Mouse (Mus musculus): Measurements from ENCODE around the gene Agps. TPM values are rescaled to one million over a fixed set of nuclear protein-coding genes. Genes with fewer than 3 reads are reported as not detected.

Gene Agps
- total and polyA plus RNA-seq, 2 experiments from 2014 or later, result 17.1 to 37.9 TPM

- H3K4me2 ChIP-seq (ENCODE audit: low read depth, low read length, poor library complexity, severe bottlenecking), result no peak overlapping the region
- no peak for TF ChIP-seq CTCF (IDR thresholded peaks at IDR 0.05)
- 73% methylated on average over 7 of the region's 7 CpGs for WGBS
- H3K36me3 ChIP-seq (ENCODE audit: insufficient read depth, low read length), result no peaks in the 10 kb centered on the region
- no peaks in the 10 kb centered on the region for H3K4me1 ChIP-seq (ENCODE audit: insufficient read depth, low read length)
- no peak for DNase-seq (ENCODE audit: low spot score)
- no peak overlapping the region for H3K4me3 ChIP-seq (ENCODE audit: low read depth, low read length)
- H3K9me3 ChIP-seq (ENCODE audit: low read length), result no peaks in the 10 kb centered on the region
- H3K9ac ChIP-seq (replicated peaks; ENCODE audit: low read length, poor library complexity, severe bottlenecking), result no peak overlapping the region
- ATAC-seq (ENCODE audit: low FRiP score), result no peak
- H3K27ac ChIP-seq (ENCODE audit: low read depth, low read length), result no peak overlapping the region
- no peaks in the 10 kb centered on the region for H3K27me3 ChIP-seq (ENCODE audit: insufficient read depth, low read length)
Measured at GRCm38 (mm10) chr2:75823736-75824135, 8.2 kb upstream of the Agps start.

DNA sequence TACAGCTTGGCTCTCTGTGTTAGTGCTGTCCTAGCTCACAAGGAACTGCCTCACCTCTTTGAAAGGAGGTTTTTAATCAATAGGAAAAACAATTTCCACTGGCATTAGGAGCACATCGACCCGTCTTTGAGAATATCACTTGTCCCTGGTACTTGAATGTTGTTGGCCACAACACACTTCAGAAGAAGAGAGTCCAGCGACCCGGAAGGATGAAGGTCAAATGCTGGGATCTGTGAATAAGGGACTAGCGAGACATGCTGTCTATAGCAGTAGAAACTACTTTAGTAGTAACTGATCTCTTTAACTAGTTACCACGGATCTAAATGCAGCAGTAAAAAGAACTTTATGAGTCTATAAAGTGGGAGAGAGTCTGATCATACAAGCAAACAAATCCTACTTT is 7.8 kb upstream of the Agps start:
- ATAC-seq (ENCODE audit: low FRiP score) (no peak), DNase-seq (ENCODE audit: low spot score) (no peak)
- no peak for TF ChIP-seq CTCF (IDR thresholded peaks at IDR 0.05)
- H3K27ac ChIP-seq (ENCODE audit: low read depth, low read length), result no peak overlapping the region
- no peak overlapping the region for H3K9ac ChIP-seq (replicated peaks; ENCODE audit: low read length, poor library complexity, severe bottlenecking)
- no peaks in the 10 kb centered on the region for H3K4me1 ChIP-seq (ENCODE audit: insufficient read depth, low read length)
- H3K9me3 ChIP-seq (ENCODE audit: low read length), result no peaks in the 10 kb centered on the region
- H3K4me3 ChIP-seq (ENCODE audit: low read depth, low read length), result no peak overlapping the region
- H3K36me3 ChIP-seq (ENCODE audit: insufficient read depth, low read length), result no peaks in the 10 kb centered on the region
- H3K4me2 ChIP-seq (ENCODE audit: low read depth, low read length, poor library complexity, severe bottlenecking), result no peak overlapping the region
- WGBS, result 65% methylated on average over 6 of the region's 6 CpGs
- no peaks in the 10 kb centered on the region for H3K27me3 ChIP-seq (ENCODE audit: insufficient read depth, low read length)

GRCm38 (mm10) chr2:75824846-75825245 is 7.1 kb upstream of the Agps start:
- no peak overlapping the region for H3K4me3 ChIP-seq (ENCODE audit: low read depth, low read length)
- no peak for DNase-seq (ENCODE audit: low spot score)
- ATAC-seq (ENCODE audit: low FRiP score), result no peak
- WGBS, result 76% methylated on average over 3 of the region's 3 CpGs
- no peak overlapping the region for H3K4me2 ChIP-seq (ENCODE audit: low read depth, low read length, poor library complexity, severe bottlenecking)
- no peaks in the 10 kb centered on the region for H3K9me3 ChIP-seq (ENCODE audit: low read length)
- no peak for TF ChIP-seq CTCF (IDR thresholded peaks at IDR 0.05)
- H3K9ac ChIP-seq (replicated peaks; ENCODE audit: low read length, poor library complexity, severe bottlenecking), result no peak overlapping the region
- no peaks in the 10 kb centered on the region for H3K36me3 ChIP-seq (ENCODE audit: insufficient read depth, low read length)
- H3K27ac ChIP-seq (ENCODE audit: low read depth, low read length), result no peak overlapping the region
- H3K4me1 ChIP-seq (ENCODE audit: insufficient read depth, low read length), result no peaks in the 10 kb centered on the region
- no peaks in the 10 kb centered on the region for H3K27me3 ChIP-seq (ENCODE audit: insufficient read depth, low read length)

DNA sequence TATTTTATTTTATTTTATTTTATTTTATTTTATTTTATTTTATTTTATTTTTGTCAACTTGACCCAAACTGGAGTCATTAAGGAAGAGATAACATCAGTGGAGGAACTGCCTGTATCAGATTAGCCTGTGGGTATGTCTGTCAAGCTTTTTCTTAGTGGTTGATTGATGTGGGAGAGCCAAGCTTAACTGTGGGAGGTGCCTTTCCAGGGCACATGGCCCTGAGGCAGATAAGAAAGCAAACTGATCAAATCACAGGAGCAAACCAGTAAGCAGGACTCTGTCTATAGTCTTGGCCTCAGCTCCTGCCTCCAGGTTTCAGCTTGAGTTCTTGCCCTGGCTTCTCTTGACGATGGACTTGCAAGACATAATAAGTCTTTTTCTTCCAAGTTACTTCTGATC is 6.4 kb upstream of the Agps start:
- no peaks in the 10 kb centered on the region for H3K9me3 ChIP-seq (ENCODE audit: low read length)
- no peaks in the 10 kb centered on the region for H3K36me3 ChIP-seq (ENCODE audit: insufficient read depth, low read length)
- no peak for TF ChIP-seq CTCF (IDR thresholded peaks at IDR 0.05)
- H3K9ac ChIP-seq (replicated peaks; ENCODE audit: low read length, poor library complexity, severe bottlenecking), result no peak overlapping the region
- H3K27me3 ChIP-seq (ENCODE audit: insufficient read depth, low read length), result no peaks in the 10 kb centered on the region
- no peak overlapping the region for H3K4me2 ChIP-seq (ENCODE audit: low read depth, low read length, poor library complexity, severe bottlenecking)
- no peak overlapping the region for H3K27ac ChIP-seq (ENCODE audit: low read depth, low read length)
- no peak overlapping the region for H3K4me3 ChIP-seq (ENCODE audit: low read depth, low read length)
- no peak for ATAC-seq (ENCODE audit: low FRiP score)
- WGBS, result 82% methylated on average over 1 of the region's 1 CpGs
- DNase-seq (ENCODE audit: low spot score), result no peak
- no peaks in the 10 kb centered on the region for H3K4me1 ChIP-seq (ENCODE audit: insufficient read depth, low read length)

DNA sequence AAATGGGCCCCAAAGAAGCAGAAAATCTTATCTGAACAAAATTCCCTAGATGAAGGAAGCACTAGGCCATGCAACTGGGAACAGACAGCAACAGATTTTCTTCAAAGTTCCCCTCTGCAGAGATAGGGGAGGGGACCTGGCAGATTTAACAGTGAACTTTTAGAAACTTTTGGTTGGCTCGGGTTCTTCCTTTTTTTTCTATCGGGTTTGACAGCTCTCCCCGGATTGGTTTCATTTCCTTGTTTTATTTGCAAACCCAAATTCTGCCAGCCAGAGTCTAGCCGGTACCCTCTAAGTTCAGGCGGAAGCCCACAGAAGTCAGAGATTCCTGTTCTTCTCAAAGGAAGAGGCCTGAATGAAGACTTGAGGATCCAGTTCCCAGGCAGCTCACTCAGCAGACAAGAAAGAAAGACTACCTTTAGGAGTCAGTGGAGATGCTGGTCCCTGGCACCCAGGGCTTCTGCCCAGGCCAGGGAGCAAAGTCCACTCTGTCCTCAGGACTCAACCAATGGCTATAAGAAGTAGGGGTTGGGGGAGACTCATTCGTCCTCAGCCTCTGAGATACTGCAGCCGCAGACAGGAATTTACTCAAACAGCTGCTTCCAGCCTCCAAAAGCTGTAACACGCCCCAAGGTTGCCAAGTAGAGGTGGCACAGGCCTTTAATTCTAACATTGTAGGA is 2.9 kb upstream of the Agps start:
- Histone ChIP-seq H3K27ac (ENCODE audit: low read depth, low read length) (no peak overlapping the region), H3K9ac (replicated peaks; ENCODE audit: low read length, poor library complexity, severe bottlenecking) (no peak overlapping the region), H3K4me1 (ENCODE audit: insufficient read depth, low read length) (peaks cover 6% of the 10 kb centered on the region), H3K9me3 (ENCODE audit: low read length) (no peaks in the 10 kb centered on the region), H3K36me3 (ENCODE audit: insufficient read depth, low read length) (no peaks in the 10 kb centered on the region), H3K27me3 (ENCODE audit: insufficient read depth, low read length) (no peaks in the 10 kb centered on the region), H3K4me3 (ENCODE audit: low read depth, low read length) (no peak overlapping the region), H3K4me2 (ENCODE audit: low read depth, low read length, poor library complexity, severe bottlenecking) (no peak overlapping the region)
- WGBS, result 83% methylated on average over 8 of the region's 8 CpGs
- ATAC-seq (ENCODE audit: low FRiP score), result no peak
- TF ChIP-seq CTCF (IDR thresholded peaks at IDR 0.05), result no peak
- no peak for DNase-seq (ENCODE audit: low spot score)

- ATAC-seq (ENCODE audit: low FRiP score), result no peak
- WGBS, result 94% methylated on average over 7 of the region's 7 CpGs
- no peak overlapping the region for H3K9ac ChIP-seq (replicated peaks; ENCODE audit: low read length, poor library complexity, severe bottlenecking)
Measured at GRCm38 (mm10) chr2:75830233-75830632, 1.7 kb upstream of the Agps start.

More at GRCm38 (mm10) chr2:75830233-75830632, 1.7 kb upstream of the Agps start:
- Histone ChIP-seq H3K9me3 (ENCODE audit: low read length) (no peaks in the 10 kb centered on the region), H3K4me1 (ENCODE audit: insufficient read depth, low read length) (peaks cover 6% of the 10 kb centered on the region), H3K4me2 (ENCODE audit: low read depth, low read length, poor library complexity, severe bottlenecking) (no peak overlapping the region), H3K4me3 (ENCODE audit: low read depth, low read length) (no peak overlapping the region), H3K27me3 (ENCODE audit: insufficient read depth, low read length) (no peaks in the 10 kb centered on the region), H3K36me3 (ENCODE audit: insufficient read depth, low read length) (no peaks in the 10 kb centered on the region), H3K27ac (ENCODE audit: low read depth, low read length) (no peak overlapping the region)
- no peak for DNase-seq (ENCODE audit: low spot score)
- no peak for TF ChIP-seq CTCF (IDR thresholded peaks at IDR 0.05)

Measured in midbrain, postnatal 0 days (tissue).